Mouse (Mus musculus) heart, postnatal 0 days (tissue): ENCODE data around the gene Mypop.

Experiments used
- CTCF ChIP-seq: IDR thresholded peaks from 2 replicates; pipeline ENCODE4 v1.5.1; 2016; ENCODE audit warnings: antibody characterized with exemption, control low read depth, low read depth
- EP300 ChIP-seq: IDR thresholded peaks from 2 replicates; pipeline ENCODE4 v1.6.1; 2016; ENCODE audit warnings: antibody characterized with exemption, low read depth

GRCm38 (mm10) chr7:18978381-18978780, 12.7 kb upstream of the Mypop start:
- no peak for TF ChIP-seq CTCF
- no peak for TF ChIP-seq EP300
